Mouse (Mus musculus) bone marrow macrophage, adult 2 months (primary cell): ENCODE measurements around the gene Acacb. TPM values are rescaled to one million over a fixed set of nuclear protein-coding genes. Genes with fewer than 3 reads are reported as not detected.
A peak's percentile ranks its signal among the peaks of the same experiment; 100 is the strongest.

Source experiments
- H3K27ac ChIP-seq: 2 replicates; pipeline ENCODE4 v1.5.1; 2012; ENCODE audit warnings: low read depth, low read length; ENCODE audit not compliant: insufficient read depth
- H3K4me1 ChIP-seq: 2 replicates; pipeline ENCODE4 v1.6.1; 2012; ENCODE audit warnings: low read length; ENCODE audit not compliant: control insufficient read depth, insufficient read depth
- H3K4me3 ChIP-seq: 2 replicates; pipeline ENCODE4 v1.5.1; 2012; ENCODE audit warnings: mild to moderate bottlenecking, low read length, moderate library complexity; ENCODE audit not compliant: insufficient read depth
- CTCF ChIP-seq: IDR thresholded peaks from 2 replicates; pipeline ENCODE4 v1.5.1; 2012; ENCODE audit warnings: low read depth, mild to moderate bottlenecking, low read length, moderate library complexity
- POLR2A ChIP-seq: IDR thresholded peaks from 2 replicates; pipeline ENCODE4 v1.6.1; 2012; ENCODE audit warnings: mild to moderate bottlenecking, low read depth, low read length, borderline replicate concordance
- polyA plus RNA-seq: library from polyadenylated mRNA; stranded (reverse); fragments of >200 nt; gene quantifications from 2 replicates; pipeline ENCODE4 v1.2.4, GENCODE M21; 2012; ENCODE audit not compliant: missing spikeins, insufficient read depth, insufficient read length

The Acacb gene
- polyA plus RNA-seq, 1 experiment, result 0.24 TPM

DNA sequence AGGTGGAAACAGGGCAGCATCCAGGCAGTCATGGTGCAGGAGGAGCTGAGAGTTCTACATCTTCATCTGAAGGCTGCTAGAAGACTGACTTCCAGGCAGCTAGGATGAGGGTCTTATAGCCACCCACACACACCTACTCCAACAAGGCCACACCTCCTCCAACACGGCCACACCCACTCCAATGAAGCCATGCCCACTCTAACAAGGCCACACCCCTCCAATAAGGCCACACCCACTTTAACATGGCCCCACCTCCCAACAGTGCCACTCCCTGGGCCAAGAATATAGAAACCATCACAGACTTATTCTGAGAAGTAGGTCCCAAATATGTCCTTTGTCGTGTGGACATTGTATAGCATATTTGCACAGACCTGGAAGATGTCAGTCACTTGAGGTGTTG, 59.8 kb downstream of the Acacb start:
- Histone ChIP-seq H3K4me3 (no peak overlapping the region), H3K27ac (no peak overlapping the region), H3K4me1 (no peaks in the 10 kb centered on the region)
- TF ChIP-seq CTCF (no peak), POLR2A (no peak)

- no peak overlapping the region for H3K4me3 ChIP-seq
- TF ChIP-seq CTCF (no peak), POLR2A (no peak)
- no peak overlapping the region for H3K27ac ChIP-seq
- no peaks in the 10 kb centered on the region for H3K4me1 ChIP-seq
Measured at GRCm38 (mm10) chr5:114213183-114213582, 66.8 kb downstream of the Acacb start.

DNA sequence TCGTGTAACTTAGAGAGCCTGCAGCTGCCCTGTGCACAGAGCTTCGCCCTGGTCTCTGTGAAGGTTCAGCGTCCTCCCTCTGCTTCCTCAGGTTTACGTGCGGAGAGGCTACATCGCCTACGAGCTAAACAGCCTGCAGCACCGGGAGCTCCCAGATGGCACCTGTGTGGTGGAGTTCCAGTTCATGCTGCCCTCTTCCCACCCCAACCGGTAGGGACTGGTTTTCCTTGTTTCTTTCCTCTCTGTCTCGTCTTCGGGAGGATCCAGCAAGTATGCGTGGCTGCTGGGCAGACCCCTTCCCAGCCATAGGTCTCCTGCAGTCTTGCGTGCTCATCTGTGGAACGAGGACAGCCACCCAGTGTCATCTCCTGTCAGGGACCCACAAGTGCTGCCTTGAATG, 72.4 kb downstream of the Acacb start:
- no peaks in the 10 kb centered on the region for H3K4me1 ChIP-seq
- no peak for TF ChIP-seq CTCF
- no peak for TF ChIP-seq POLR2A
- no peak overlapping the region for H3K27ac ChIP-seq
- no peak overlapping the region for H3K4me3 ChIP-seq

DNA sequence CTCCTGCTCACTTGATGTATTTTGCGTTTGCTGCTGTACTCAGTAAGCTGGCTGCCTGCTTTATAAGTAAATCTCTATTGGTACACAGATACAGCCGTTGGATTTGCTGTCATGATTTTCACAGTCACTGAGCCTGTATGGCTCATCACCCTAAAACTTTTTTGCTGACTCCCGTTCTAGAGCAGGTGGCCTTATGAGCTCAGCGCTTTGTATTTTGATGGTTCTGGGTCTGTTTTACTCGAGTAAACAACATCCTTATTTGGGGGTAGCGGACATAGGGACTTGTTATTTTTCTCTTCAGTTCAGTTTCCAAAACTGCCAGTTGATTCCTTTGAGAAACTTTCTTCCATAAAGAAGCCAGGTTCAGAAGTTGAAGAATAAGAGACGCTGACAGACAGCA, 79.7 kb downstream of the Acacb start:
- Histone ChIP-seq H3K4me3 (no peak overlapping the region), H3K4me1 (no peaks in the 10 kb centered on the region), H3K27ac (no peak overlapping the region)
- TF ChIP-seq CTCF (no peak), POLR2A (no peak)

DNA sequence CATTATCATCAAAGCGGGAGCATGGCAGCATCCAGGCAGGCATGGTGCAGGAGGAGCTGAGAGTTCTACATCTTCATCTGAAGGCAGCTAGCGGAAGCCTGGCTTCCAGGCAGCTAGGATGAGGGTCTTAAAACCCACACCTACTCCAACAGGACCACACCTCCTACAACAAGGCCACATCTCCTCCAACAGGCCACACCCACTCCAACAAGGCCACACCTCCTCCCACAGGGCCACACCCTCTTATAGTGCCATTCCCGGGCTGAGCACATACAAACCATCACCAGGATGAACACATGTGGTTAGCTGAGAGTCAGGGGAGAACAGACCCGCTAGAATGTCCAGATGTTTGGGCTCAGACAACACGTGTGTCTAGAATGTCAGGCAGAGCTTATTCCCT, 82.6 kb downstream of the Acacb start:
- Histone ChIP-seq H3K27ac (no peak overlapping the region), H3K4me1 (no peaks in the 10 kb centered on the region), H3K4me3 (no peak overlapping the region)
- no peak for TF ChIP-seq POLR2A
- TF ChIP-seq CTCF, result no peak

- TF ChIP-seq POLR2A, result no peak
- no peak for TF ChIP-seq CTCF
- no peak overlapping the region for H3K4me3 ChIP-seq
- no peak overlapping the region for H3K27ac ChIP-seq
- no peaks in the 10 kb centered on the region for H3K4me1 ChIP-seq
Measured at GRCm38 (mm10) chr5:114238924-114239323, 92.6 kb downstream of the Acacb start.

- no peak for TF ChIP-seq POLR2A
- no peak for TF ChIP-seq CTCF
- H3K4me1 ChIP-seq, result no peaks in the 10 kb centered on the region
- H3K4me3 ChIP-seq, result no peak overlapping the region
- no peak overlapping the region for H3K27ac ChIP-seq
Measured at GRCm38 (mm10) chr5:114239737-114240136, 93.4 kb downstream of the Acacb start.

- H3K4me1 ChIP-seq, result no peaks in the 10 kb centered on the region
- TF ChIP-seq CTCF, result no peak
- no peak for TF ChIP-seq POLR2A
Measured at GRCm38 (mm10) chr5:114246465-114246864, 100.1 kb downstream of the Acacb start.

GRCm38 (mm10) chr5:114248174-114248589, 101.8 kb downstream of the Acacb start:
- Histone ChIP-seq H3K4me1 (no peaks in the 10 kb centered on the region), H3K4me3 (no peak overlapping the region), H3K27ac (no peak overlapping the region)
- TF ChIP-seq CTCF, result peak; percentile 72
- TF ChIP-seq POLR2A, result no peak

More at GRCm38 (mm10) chr5:114246465-114246864, 100.1 kb downstream of the Acacb start:
- Histone ChIP-seq H3K4me3 (no peak overlapping the region), H3K27ac (no peak overlapping the region)

- no peak for TF ChIP-seq CTCF
- TF ChIP-seq POLR2A, result no peak
- no peak overlapping the region for H3K27ac ChIP-seq
Measured at GRCm38 (mm10) chr5:114259495-114259894, 113.2 kb downstream of the Acacb start.

DNA sequence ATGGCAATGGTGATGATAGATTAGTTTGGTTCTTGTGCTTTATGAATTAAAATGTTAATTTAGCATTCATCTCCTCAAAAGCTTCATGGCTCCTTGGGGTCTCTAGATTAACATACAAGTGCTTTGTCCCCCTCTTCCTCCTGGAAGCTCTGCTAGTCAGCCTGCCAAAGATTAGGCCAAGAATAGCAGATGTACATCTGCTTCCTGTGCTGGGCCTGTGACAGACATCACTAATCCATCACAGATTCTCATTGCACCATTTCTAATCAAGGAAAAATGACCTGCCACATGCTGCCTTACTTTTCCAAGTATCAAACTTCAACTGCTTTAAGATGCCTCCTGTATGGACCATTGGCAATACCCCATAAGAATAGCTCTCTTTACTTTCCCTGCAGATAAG, 115.2 kb downstream of the Acacb start:
- TF ChIP-seq CTCF (no peak), POLR2A (no peak)
- H3K4me1 ChIP-seq, result no peaks in the 10 kb centered on the region
- no peak overlapping the region for H3K27ac ChIP-seq
- H3K4me3 ChIP-seq, result no peak overlapping the region

More at GRCm38 (mm10) chr5:114259495-114259894, 113.2 kb downstream of the Acacb start:
- Histone ChIP-seq H3K4me1 (no peaks in the 10 kb centered on the region), H3K4me3 (no peak overlapping the region)
